Mouse (Mus musculus) stomach, embryonic 14.5 days (tissue): ENCODE results near the gene Sufu. TPM values are rescaled to one million over a fixed set of nuclear protein-coding genes. Genes with fewer than 3 reads are reported as not detected.

Experiments
- ATAC-seq: fragments of 200-750 bp; cut with Nextera tagmentation; 2 replicates; pipeline ENCODE4 v1.8.0; 2017; ENCODE audit warnings: low read depth, moderate TSS enrichment; ENCODE audit not compliant: insufficient number of reproducible peaks, insufficient read depth, low FRiP score
- H3K27ac ChIP-seq: fragments of 300-500 bp; sonication (generic); 2 replicates; pipeline ENCODE4 v1.5.1; 2014; ENCODE audit warnings: mild to moderate bottlenecking, low read length, moderate library complexity, mixed read lengths
- H3K27me3 ChIP-seq: fragments of 300-500 bp; sonication (generic); 2 replicates; pipeline ENCODE4 v1.6.1; 2014; ENCODE audit warnings: low read length, control low read depth, mixed read lengths; ENCODE audit not compliant: control insufficient read depth, insufficient read depth
- H3K36me3 ChIP-seq: fragments of 300-500 bp; sonication (generic); 2 replicates; pipeline ENCODE4 v1.6.1; 2014; ENCODE audit warnings: mild to moderate bottlenecking, control low read depth, low read length, moderate library complexity, mixed read lengths; ENCODE audit not compliant: control insufficient read depth, insufficient read depth
- H3K4me1 ChIP-seq: fragments of 300-500 bp; sonication (generic); 2 replicates; pipeline ENCODE4 v1.6.1; 2014; ENCODE audit warnings: low read length, control low read depth, mixed read lengths; ENCODE audit not compliant: control insufficient read depth, insufficient read depth
- H3K4me2 ChIP-seq: fragments of 300-500 bp; sonication (generic); replicated peaks from 2 replicates; pipeline ENCODE4 v1.6.1; 2014; ENCODE audit warnings: low read depth, low read length, control low read depth
- H3K4me3 ChIP-seq: fragments of 300-500 bp; sonication (generic); 2 replicates; pipeline ENCODE4 v1.5.1; 2014; ENCODE audit warnings: low read depth, low read length, control low read depth
- H3K9ac ChIP-seq: fragments of 300-500 bp; sonication (generic); replicated peaks from 2 replicates; pipeline ENCODE4 v1.6.1; 2014; ENCODE audit warnings: low read depth, mild to moderate bottlenecking, control low read depth, low read length, moderate library complexity, mixed read lengths
- H3K9me3 ChIP-seq: fragments of 300-500 bp; sonication (generic); 2 replicates; pipeline ENCODE4 v1.6.1; 2016; ENCODE audit warnings: low read depth, low read length, control low read depth; ENCODE audit not compliant: control insufficient read depth
- WGBS: fragments of 180-500 bp; shearing (Covaris S2); extraction: QIAGEN DNeasy Blood & Tissue Kit; methylation state at CpG from one replicate; pipeline ENCODE4 v1.1.7; 2014; 5-methylcytosine and 5-hydroxymethylcytosine counted together
- polyA plus RNA-seq: library from polyadenylated mRNA; unstranded; fragments of >200 nt; fragmentation: Nextera tagmentation; extraction: Ambion mirVana; gene quantifications from 2 replicates; pipeline ENCODE4 v1.2.1, GENCODE M21; 2014

Gene Sufu
- polyA plus RNA-seq, 1 experiment from 2014 or later, result 35.4 TPM

DNA sequence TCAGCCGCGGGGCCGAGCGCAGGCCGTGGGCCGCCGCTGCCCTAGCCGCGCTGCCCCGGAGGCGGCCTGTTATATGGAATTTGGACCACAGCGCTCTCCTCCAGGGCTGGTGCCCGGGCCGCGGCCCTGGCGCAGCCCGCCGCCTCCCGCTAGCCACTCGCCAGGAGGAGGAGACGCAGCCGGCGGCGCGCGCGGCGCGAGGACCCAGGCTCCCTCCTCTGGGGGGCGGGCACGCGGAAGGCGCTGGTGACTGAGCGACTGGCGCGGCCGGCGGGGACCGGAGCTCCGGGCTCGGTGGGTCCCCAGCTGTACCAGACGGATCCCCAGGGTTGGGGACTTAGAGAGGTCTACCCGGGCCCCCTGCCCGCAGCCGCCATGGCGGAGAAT lies 105.4 kb downstream of the Sufu start:
- WGBS, result under 1% methylated on average over 46 of the region's 46 CpGs
- no peaks in the 10 kb centered on the region for H3K9me3 ChIP-seq

DNA sequence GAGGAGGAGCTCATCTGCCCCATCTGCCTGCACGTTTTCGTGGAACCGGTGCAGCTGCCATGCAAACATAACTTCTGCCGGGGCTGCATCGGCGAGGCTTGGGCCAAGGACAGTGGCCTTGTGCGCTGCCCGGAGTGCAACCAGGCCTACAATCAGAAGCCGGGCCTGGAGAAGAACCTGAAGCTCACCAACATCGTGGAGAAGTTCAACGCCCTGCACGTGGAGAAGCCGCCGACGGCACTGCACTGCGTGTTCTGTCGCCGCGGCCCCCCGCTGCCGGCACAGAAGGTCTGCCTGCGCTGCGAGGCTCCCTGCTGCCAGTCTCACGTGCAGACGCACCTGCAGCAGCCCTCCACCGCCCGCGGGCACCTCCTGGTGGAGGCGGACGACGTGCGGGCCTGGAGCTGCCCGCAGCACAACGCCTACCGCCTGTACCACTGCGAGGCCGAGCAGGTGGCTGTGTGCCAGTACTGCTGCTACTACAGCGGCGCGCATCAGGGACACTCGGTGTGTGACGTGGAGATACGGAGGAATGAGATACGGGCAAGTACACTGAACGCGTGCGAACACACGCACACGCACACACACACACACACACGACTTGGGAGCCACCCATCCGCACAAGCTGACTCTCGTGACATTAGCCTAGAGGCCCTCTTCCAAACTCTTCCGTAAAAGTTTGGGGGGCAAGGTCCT lies 105.9 kb downstream of the Sufu start:
- ATAC-seq, result no peak
- Histone ChIP-seq H3K27me3 (no peaks in the 10 kb centered on the region), H3K27ac (peak overlapping the region; percentile 100), H3K36me3 (peaks cover 18% of the 10 kb centered on the region), H3K4me2 (peak overlapping the region; percentile 90), H3K4me1 (peaks cover 33% of the 10 kb centered on the region), H3K9ac (peak overlapping the region; percentile 98), H3K4me3 (peak overlapping the region; percentile 95), H3K9me3 (no peaks in the 10 kb centered on the region)
- under 1% methylated on average over 53 of the region's 53 CpGs for WGBS

More for the DNA sequence above, 105.4 kb downstream of the Sufu start:
- Histone ChIP-seq H3K27ac (peak overlapping the region; percentile 100), H3K27me3 (no peaks in the 10 kb centered on the region), H3K4me2 (peak overlapping the region; percentile 90), H3K4me1 (peaks cover 27% of the 10 kb centered on the region; the same call in 1 of the 2 replicates), H3K36me3 (peaks cover 13% of the 10 kb centered on the region), H3K4me3 (peak overlapping the region; percentile 95), H3K9ac (peak overlapping the region; percentile 98)
- no peak for ATAC-seq

DNA sequence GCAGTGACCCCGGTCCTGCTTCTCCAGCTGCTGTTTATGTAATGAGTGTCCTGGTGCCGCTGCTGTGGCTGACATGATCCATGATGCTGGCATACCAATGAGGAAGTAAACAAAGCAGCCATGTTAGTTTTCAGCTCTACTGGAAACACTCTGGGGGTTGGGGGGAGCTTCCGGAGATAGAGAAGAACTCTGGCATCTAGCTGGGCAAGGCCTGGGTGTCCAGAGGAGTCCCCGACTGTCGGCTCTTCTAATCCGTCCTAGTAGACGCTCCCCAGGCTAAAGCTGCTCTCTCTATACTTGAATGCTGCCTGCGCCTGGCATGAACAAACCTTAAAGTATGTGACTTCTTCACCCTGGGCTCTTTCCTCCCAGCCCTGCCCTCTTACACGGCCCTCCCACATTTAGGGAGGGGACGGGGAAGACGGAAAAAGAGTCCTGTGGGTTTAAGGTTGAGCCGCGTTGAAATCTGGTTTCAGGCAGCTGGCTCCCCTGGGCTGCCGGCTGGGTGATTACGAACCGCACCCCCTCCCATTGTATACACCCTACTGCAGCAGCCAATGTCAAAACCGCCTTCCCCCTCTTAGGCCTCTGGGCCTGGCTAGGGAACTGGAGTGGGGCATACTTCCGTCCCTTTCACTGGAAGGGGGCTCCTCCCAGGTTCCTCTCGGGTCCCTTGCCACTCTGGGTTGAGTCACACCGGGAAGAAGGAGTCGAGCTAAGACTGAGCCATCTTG lies 106.8 kb downstream of the Sufu start:
- no peaks in the 10 kb centered on the region for H3K9me3 ChIP-seq
- H3K9ac ChIP-seq, result peak overlapping the region; percentile 98
- H3K27ac ChIP-seq, result peak overlapping the region; percentile 100
- no peaks in the 10 kb centered on the region for H3K27me3 ChIP-seq
- H3K4me1 ChIP-seq, result peaks cover 42% of the 10 kb centered on the region
- peak overlapping the region; percentile 90 for H3K4me2 ChIP-seq
- ATAC-seq, result peak; percentile 66
- peaks cover 27% of the 10 kb centered on the region for H3K36me3 ChIP-seq
- peak overlapping the region; percentile 95 for H3K4me3 ChIP-seq
- WGBS, result under 1% methylated on average over 21 of the region's 21 CpGs

DNA sequence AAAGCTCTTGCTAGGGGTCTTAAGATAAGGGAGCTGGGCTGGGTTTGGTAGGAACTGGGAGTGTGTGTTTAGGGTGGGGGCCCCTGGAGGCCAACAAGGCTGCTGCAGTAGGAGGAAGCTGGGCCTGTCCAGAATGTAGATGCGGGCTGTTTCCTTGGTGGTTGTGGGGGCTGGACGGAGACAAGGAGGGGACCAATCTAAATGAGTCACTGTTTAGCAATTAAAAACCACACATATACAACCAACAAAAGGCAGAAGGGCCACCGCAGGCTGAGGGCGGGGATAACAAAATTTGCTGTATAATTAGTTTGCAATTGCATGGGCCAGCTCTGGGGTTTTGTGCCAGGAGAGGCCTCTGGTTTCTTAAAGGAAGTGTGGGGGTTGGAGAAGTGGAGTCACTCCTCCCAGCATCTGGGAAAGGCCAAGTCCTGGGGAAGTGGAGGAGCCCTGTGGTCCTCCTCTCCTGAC lies 107.4 kb downstream of the Sufu start:
- H3K27ac ChIP-seq, result peak overlapping the region; percentile 100
- H3K27me3 ChIP-seq, result no peaks in the 10 kb centered on the region
- H3K9me3 ChIP-seq, result no peaks in the 10 kb centered on the region
- H3K4me1 ChIP-seq, result peaks cover 48% of the 10 kb centered on the region
- peak overlapping the region; percentile 95 for H3K4me3 ChIP-seq
- peaks cover 33% of the 10 kb centered on the region for H3K36me3 ChIP-seq
- ATAC-seq, result no peak
- H3K9ac ChIP-seq, result peak overlapping the region; percentile 98
- H3K4me2 ChIP-seq, result peak overlapping the region; percentile 90
- 0% methylated on average over 4 of the region's 4 CpGs for WGBS

DNA sequence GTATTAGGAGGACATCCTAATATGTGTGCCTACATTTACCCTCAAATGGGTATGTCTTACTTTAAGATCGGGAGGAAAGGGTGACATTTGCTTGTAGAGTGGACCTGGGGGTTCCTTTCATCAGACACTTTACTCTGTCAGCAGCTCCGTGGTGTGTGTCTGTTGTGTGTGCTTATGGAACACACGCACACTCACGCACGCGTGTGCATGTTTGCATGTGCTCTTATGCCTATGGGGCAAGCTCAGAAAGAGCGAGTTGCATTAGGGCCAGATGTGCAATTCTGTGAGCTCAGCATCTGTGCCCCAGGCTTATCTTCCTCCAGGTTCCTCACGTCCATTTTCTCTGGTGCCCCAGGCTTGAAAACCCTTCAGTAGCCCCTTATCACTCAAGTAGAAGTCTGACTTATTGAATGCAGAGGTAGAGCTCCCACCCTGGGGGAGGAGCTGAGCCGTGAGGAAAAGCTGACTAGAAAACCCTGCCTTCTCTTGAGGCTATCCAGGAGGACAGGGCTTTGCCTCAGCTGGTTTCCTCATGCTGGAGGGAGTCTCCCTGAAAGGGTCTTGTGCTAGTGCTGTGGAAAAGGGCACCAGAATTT lies 108.2 kb downstream of the Sufu start:
- peaks cover 56% of the 10 kb centered on the region for H3K4me1 ChIP-seq
- 55% methylated on average over 9 of the region's 9 CpGs for WGBS
- peaks cover 35% of the 10 kb centered on the region for H3K36me3 ChIP-seq

DNA sequence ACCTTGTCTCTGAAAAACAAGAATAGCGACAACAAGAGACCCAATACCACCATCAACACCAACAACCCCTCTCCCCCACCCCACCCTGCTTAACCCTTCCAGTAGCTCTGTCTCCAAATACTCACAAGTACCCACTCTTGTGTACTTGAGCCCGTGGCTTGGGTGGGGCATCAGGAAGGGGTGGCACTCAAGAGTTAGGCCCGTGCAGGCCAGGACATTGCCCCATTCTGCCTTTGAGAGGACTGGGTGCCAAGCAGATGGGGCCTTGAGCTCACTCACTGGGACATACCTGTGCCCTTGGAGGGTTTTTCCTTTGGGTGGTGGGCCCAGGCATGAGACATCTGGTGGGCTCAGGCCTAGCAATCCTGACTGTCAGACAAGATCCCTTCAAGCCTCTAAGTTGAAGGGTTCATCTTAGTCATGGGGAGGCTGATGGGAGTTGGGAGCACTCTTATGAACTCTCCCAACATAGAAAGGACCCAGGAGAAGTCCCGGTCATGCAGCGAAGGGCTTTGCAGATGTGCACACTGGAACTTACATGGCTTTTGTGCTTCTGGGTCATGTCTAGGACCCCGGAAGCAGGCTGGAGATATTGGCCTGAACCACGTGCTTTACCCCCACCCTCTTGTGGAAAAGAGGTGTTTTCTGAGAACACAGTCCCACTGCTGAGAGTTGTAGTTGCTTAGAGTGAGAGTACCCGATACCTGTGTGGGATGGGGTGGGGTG lies 109.1 kb downstream of the Sufu start:
- Histone ChIP-seq H3K4me1 (peaks cover 62% of the 10 kb centered on the region), H3K36me3 (peaks cover 42% of the 10 kb centered on the region), H3K27ac (peak overlapping the region; percentile 6; the same call in 1 of the 2 replicates), H3K9ac (no peak overlapping the region; the same call in 1 of the 2 replicates), H3K27me3 (no peaks in the 10 kb centered on the region), H3K9me3 (no peaks in the 10 kb centered on the region), H3K4me3 (peak overlapping the region; percentile 95; the same call in 1 of the 2 replicates), H3K4me2 (peak overlapping the region; percentile 90)
- ATAC-seq, result no peak
- 79% methylated on average over 8 of the region's 8 CpGs for whole genome bisulfite sequencing

More for the DNA sequence above, 108.2 kb downstream of the Sufu start:
- peak overlapping the region; percentile 90 for H3K4me2 ChIP-seq
- no peaks in the 10 kb centered on the region for H3K27me3 ChIP-seq
- peak overlapping the region; percentile 98; the same call in 1 of the 2 replicates for H3K9ac ChIP-seq
- H3K4me3 ChIP-seq, result peak overlapping the region; percentile 95
- ATAC-seq, result no peak
- H3K27ac ChIP-seq, result peak overlapping the region; percentile 100; the same call in 1 of the 2 replicates
- H3K9me3 ChIP-seq, result no peaks in the 10 kb centered on the region

DNA sequence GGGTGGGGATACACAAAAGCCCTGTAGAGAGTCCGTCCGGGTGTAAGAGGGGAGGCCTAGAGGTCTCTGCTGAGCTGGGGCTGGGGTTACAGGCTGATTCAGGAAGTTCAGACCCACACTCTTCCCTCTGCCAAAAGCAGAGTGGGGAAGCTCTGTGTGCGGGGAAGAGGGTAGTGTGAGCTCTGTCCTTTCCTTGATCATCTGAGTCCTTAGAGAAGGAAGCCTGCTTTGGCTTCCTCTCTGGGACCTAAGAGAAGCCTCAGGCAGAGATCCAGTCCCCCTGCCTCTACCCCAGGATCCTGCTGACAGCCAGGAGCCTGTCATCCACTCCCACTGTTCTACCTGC lies 109.6 kb downstream of the Sufu start:
- no peaks in the 10 kb centered on the region for H3K27me3 ChIP-seq
- H3K9ac ChIP-seq, result no peak overlapping the region; the same call in 1 of the 2 replicates
- H3K4me3 ChIP-seq, result no peak overlapping the region
- WGBS, result 60% methylated on average over 3 of the region's 3 CpGs
- H3K4me2 ChIP-seq, result peak overlapping the region; percentile 90; the same call in 1 of the 2 replicates
- peaks cover 42% of the 10 kb centered on the region for H3K36me3 ChIP-seq
- H3K4me1 ChIP-seq, result peaks cover 62% of the 10 kb centered on the region
- no peak for ATAC-seq
- no peaks in the 10 kb centered on the region for H3K9me3 ChIP-seq
- H3K27ac ChIP-seq, result no peak overlapping the region

DNA sequence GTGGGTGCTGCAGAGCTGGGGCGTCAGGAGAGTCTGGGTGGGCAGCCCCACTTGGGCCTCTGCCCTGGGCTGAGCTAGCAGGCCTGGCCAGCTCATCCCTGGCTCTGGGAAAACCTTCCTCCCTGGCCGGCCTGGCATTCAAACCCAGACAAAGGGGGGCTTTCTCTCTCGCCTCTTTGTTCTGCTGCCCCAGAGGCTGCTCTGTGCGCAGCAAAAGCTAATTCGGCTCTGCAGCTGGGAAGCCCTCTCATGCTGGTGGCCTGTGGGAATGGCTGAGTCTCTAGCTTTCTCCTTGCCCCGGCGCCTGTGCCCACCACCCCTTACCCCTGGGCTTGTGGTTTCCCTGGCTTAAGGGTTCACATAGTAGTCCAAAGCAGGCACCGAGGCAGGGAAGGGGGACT lies 110.5 kb downstream of the Sufu start:
- peaks cover 62% of the 10 kb centered on the region for H3K4me1 ChIP-seq
- no peak overlapping the region for H3K4me3 ChIP-seq
- 75% methylated on average over 8 of the region's 8 CpGs for WGBS
- H3K9ac ChIP-seq, result no peak overlapping the region
- no peaks in the 10 kb centered on the region for H3K27me3 ChIP-seq
- H3K36me3 ChIP-seq, result peaks cover 47% of the 10 kb centered on the region
- H3K4me2 ChIP-seq, result no peak overlapping the region
- H3K9me3 ChIP-seq, result no peaks in the 10 kb centered on the region
- H3K27ac ChIP-seq, result peak overlapping the region; percentile 33; the same call in 1 of the 2 replicates
- no peak for ATAC-seq
